Mouse (Mus musculus): ENCODE measurements at regions not wholly inside any gene's neighbourhood (a gene's known extent, or its start where the extent isn't known, plus 50 kb on each side); places are given as distances from the start of the nearest gene placed in this dataset.
A peak's percentile ranks its signal among the peaks of the same experiment; 100 is the strongest.

DNA sequence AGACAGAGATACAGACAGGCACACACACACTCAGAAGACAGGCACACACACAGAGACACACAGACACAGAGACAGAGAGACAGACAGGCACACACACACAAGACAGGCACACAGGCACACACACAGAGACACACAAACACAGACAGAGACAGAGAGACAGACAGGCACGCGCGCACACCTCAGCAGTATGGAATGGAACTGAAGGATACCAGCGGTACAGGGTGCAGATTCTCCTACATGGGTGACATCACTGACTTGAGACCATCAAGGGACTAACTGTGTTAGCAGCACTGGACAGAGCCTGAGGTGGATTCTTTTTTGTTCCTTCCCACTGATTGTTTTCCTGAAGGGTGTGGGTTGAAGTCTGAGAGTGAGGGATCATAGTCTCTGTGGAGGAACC is 129.1 kb upstream of the Runx1 start:
- DNase-seq (ENCODE audit: low spot score) (no peak), ATAC-seq (replicated peaks; ENCODE audit: insufficient number of reproducible peaks, low FRiP score, low TSS enrichment, low read depth) (no peak)
- Histone ChIP-seq H3K27me3 (ENCODE audit: control insufficient read depth, insufficient read depth, low read length) (no peaks in the 10 kb centered on the region), H3K36me3 (replicated peaks; ENCODE audit: control insufficient read depth, insufficient read depth, low read depth, low read length) (no peaks in the 10 kb centered on the region), H3K4me3 (ENCODE audit: low read depth, low read length) (no peak overlapping the region), H3K9me3 (replicated peaks; ENCODE audit: control insufficient read depth, low read length) (no peaks in the 10 kb centered on the region), H3K9ac (replicated peaks; ENCODE audit: low read length) (no peak overlapping the region), H3K4me2 (ENCODE audit: low read depth, low read length) (no peak overlapping the region), H3K4me1 (ENCODE audit: control insufficient read depth, insufficient read depth, low read length) (peaks cover 4% of the 10 kb centered on the region; the same call in 1 of the 2 replicates), H3K27ac (replicated peaks; ENCODE audit: low read depth, low read length) (no peak overlapping the region)
- WGBS: 97% methylated on average over 4 of the region's 4 CpGs

DNA sequence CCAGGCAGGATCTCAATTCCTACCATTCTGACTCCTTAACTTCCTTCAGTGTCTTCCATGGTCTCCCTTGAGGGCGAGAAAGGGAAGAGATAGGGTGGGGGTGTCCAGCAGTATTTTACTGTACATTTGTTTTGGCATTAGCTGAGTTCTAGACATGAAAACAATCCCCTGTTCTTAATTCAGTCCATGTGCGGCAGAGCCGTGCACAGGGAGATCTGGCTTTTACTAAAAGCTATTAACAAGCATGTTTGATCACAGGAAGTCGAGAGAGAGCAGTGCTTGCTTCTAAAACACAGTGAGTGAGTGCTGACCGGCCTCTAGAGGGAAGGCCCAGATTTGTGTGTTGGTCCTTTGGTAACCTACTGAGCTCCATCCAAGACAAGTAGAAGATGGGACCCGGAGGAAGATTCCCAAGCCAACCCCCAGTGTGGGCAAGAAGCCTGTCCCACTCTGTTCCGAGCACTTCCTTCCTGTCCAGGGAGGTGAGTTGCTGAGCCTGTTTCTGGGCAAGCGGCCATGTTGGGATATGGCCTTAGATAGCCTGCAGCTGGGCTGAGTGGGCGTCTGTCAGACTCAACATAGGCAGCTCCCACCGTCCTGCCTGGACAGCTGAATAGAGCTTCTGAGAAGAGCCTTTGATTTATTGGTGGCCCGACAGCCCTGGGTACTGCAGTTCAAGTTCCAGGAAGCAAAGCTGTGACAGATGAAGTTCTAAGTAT is 128.1 kb upstream of the Runx1 start:
- Histone ChIP-seq H3K27me3 (ENCODE audit: control insufficient read depth, insufficient read depth, low read length) (no peaks in the 10 kb centered on the region), H3K4me1 (ENCODE audit: control insufficient read depth, insufficient read depth, low read length) (peaks cover 4% of the 10 kb centered on the region; the same call in 1 of the 2 replicates), H3K4me2 (ENCODE audit: low read depth, low read length) (no peak overlapping the region; the same call in 1 of the 2 replicates), H3K27ac (replicated peaks; ENCODE audit: low read depth, low read length) (0 out of 2 replicates have a peak overlapping the region, but pooled peaks have one; percentile 48), H3K9me3 (replicated peaks; ENCODE audit: control insufficient read depth, low read length) (no peaks in the 10 kb centered on the region), H3K9ac (replicated peaks; ENCODE audit: low read length) (no peak overlapping the region), H3K4me3 (ENCODE audit: low read depth, low read length) (no peak overlapping the region), H3K36me3 (replicated peaks; ENCODE audit: control insufficient read depth, insufficient read depth, low read depth, low read length) (no peaks in the 10 kb centered on the region)
- DNase-seq (ENCODE audit: low spot score): peak; percentile 77
- 45% methylated on average over 11 of the region's 11 CpGs for WGBS
- ATAC-seq (replicated peaks; ENCODE audit: insufficient number of reproducible peaks, low FRiP score, low TSS enrichment, low read depth): 0 out of 2 replicates have a peak, but pooled peaks have one; percentile 9

DNA sequence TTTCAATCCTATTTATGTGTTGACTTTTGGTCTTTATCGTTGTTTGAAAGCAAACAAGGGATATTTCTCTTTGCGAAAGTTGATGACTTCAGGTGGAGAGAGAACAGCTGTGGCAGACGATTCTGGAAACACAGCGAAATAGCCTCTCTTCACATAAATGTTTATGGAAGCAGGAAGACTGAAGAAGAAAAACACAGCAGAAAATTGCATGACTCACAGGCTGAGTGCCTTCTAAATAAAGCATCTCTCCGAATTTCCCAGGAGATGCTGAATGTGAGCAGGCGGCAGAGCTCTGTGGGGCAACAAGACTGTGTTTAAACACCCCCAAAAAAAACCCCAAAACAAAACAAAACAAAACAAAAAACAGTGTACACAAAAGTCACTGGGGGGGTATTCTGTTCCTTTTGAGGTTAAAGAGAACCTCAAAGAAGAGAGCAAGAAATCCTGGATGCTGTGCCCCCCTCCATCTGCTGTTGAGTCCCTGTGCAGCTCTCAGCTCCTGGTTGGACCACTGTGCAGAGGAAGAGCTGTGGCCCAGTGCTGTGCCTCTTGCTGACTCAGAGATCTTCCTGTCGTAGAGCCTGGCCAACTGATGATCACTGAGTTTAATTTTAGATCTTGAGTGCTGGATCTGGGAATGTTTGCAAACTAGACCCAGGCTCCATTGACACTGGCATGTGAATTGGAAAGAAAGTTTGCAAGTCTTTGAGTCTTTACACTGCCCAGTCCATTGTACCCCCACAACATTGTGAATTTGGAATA is 126.6 kb upstream of the Runx1 start:
- no peak overlapping the region for H3K27ac ChIP-seq (replicated peaks; ENCODE audit: low read depth, low read length)
- no peak overlapping the region for H3K9ac ChIP-seq (replicated peaks; ENCODE audit: low read length)
- H3K4me3 ChIP-seq (ENCODE audit: low read depth, low read length): no peak overlapping the region
- peaks cover 4% of the 10 kb centered on the region; the same call in 1 of the 2 replicates for H3K4me1 ChIP-seq (ENCODE audit: control insufficient read depth, insufficient read depth, low read length)
- H3K9me3 ChIP-seq (replicated peaks; ENCODE audit: control insufficient read depth, low read length): no peaks in the 10 kb centered on the region
- no peak for DNase-seq (ENCODE audit: low spot score)
- WGBS: 74% methylated on average over 7 of the region's 7 CpGs
- no peak for ATAC-seq (replicated peaks; ENCODE audit: insufficient number of reproducible peaks, low FRiP score, low TSS enrichment, low read depth)
- no peaks in the 10 kb centered on the region for H3K36me3 ChIP-seq (replicated peaks; ENCODE audit: control insufficient read depth, insufficient read depth, low read depth, low read length)
- H3K4me2 ChIP-seq (ENCODE audit: low read depth, low read length): no peak overlapping the region
- H3K27me3 ChIP-seq (ENCODE audit: control insufficient read depth, insufficient read depth, low read length): no peaks in the 10 kb centered on the region

DNA sequence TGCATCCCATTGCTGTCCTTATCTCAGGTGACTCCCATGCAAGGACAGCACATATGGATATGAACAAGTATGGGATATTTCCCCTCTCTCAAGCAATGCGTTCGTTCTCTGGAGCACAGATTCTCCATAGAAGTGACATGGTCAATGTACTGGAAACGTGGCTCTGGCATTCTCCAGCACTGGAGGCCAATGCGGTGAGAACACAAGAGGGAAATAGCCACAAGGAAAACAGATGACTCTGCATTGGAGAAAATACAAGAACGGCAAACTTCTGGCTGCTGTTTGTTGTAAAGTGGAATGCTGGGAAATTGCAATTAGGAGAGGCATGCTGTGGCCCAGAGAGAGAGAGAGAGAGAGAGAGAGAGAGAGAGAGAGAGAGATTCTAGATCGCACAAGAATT is 125.6 kb upstream of the Runx1 start:
- H3K9me3 ChIP-seq (replicated peaks; ENCODE audit: control insufficient read depth, low read length): no peaks in the 10 kb centered on the region
- no peaks in the 10 kb centered on the region for H3K36me3 ChIP-seq (replicated peaks; ENCODE audit: control insufficient read depth, insufficient read depth, low read depth, low read length)
- H3K27me3 ChIP-seq (ENCODE audit: control insufficient read depth, insufficient read depth, low read length): no peaks in the 10 kb centered on the region
- WGBS: 84% methylated on average over 6 of the region's 6 CpGs
- ATAC-seq (replicated peaks; ENCODE audit: insufficient number of reproducible peaks, low FRiP score, low TSS enrichment, low read depth) (no peak), DNase-seq (ENCODE audit: low spot score) (no peak)
- H3K9ac ChIP-seq (replicated peaks; ENCODE audit: low read length): no peak overlapping the region
- H3K27ac ChIP-seq (replicated peaks; ENCODE audit: low read depth, low read length): no peak overlapping the region
- H3K4me2 ChIP-seq (ENCODE audit: low read depth, low read length): no peak overlapping the region
- H3K4me1 ChIP-seq (ENCODE audit: control insufficient read depth, insufficient read depth, low read length): peaks cover 4% of the 10 kb centered on the region; the same call in 1 of the 2 replicates
- no peak overlapping the region for H3K4me3 ChIP-seq (ENCODE audit: low read depth, low read length)

DNA sequence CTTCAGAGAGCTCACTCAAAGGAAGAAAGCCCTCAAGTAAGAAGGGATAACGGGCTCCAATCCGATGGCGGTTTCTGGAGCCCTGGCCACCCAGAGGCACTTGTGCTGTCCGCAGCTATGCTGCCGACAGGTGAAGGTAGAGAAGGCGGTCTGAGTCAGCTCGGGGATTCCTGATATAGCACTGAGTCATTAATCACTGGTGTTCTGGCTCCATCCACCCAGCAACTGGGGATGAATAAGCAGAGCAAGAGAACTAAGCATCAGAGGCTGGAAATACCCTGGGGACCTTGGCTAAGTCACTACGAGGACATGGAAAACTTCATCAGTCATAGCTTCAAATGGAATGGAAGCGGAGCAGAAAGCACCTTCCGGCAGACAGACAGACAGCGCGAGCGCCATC is 122.5 kb upstream of the Runx1 start:
- H3K27ac ChIP-seq (replicated peaks; ENCODE audit: low read depth, low read length): no peak overlapping the region
- WGBS: 94% methylated on average over 13 of the region's 13 CpGs
- no peak overlapping the region for H3K4me2 ChIP-seq (ENCODE audit: low read depth, low read length)
- H3K36me3 ChIP-seq (replicated peaks; ENCODE audit: control insufficient read depth, insufficient read depth, low read depth, low read length): no peaks in the 10 kb centered on the region
- H3K4me3 ChIP-seq (ENCODE audit: low read depth, low read length): no peak overlapping the region
- ATAC-seq (replicated peaks; ENCODE audit: insufficient number of reproducible peaks, low FRiP score, low TSS enrichment, low read depth): no peak
- DNase-seq (ENCODE audit: low spot score): no peak
- no peak overlapping the region for H3K9ac ChIP-seq (replicated peaks; ENCODE audit: low read length)
- no peaks in the 10 kb centered on the region for H3K27me3 ChIP-seq (ENCODE audit: control insufficient read depth, insufficient read depth, low read length)
- H3K9me3 ChIP-seq (replicated peaks; ENCODE audit: control insufficient read depth, low read length): no peaks in the 10 kb centered on the region
- no peaks in the 10 kb centered on the region for H3K4me1 ChIP-seq (ENCODE audit: control insufficient read depth, insufficient read depth, low read length)

DNA sequence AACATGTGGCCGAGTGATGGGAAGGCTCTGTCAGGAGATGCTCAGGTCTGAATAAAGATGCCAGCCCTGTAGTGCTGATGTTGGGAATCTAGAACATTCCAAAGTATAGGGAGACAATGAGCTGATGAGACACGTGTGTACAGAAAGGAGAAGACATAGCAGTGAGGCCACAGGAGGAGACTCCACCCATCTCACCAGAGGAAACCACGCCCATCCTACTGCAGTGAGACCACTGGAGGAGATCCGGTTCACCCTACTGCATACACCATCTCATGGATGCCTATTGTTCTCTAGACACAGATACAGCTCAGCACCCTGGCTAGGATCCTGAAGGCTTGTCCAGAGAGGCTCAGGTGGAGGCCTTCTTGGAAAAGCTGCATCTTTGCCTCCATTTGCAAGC is 120.6 kb upstream of the Runx1 start:
- Histone ChIP-seq H3K9ac (replicated peaks; ENCODE audit: low read length) (no peak overlapping the region), H3K9me3 (replicated peaks; ENCODE audit: control insufficient read depth, low read length) (no peaks in the 10 kb centered on the region), H3K27ac (replicated peaks; ENCODE audit: low read depth, low read length) (no peak overlapping the region), H3K36me3 (replicated peaks; ENCODE audit: control insufficient read depth, insufficient read depth, low read depth, low read length) (no peaks in the 10 kb centered on the region), H3K4me3 (ENCODE audit: low read depth, low read length) (no peak overlapping the region), H3K4me1 (ENCODE audit: control insufficient read depth, insufficient read depth, low read length) (no peaks in the 10 kb centered on the region), H3K27me3 (ENCODE audit: control insufficient read depth, insufficient read depth, low read length) (no peaks in the 10 kb centered on the region), H3K4me2 (ENCODE audit: low read depth, low read length) (no peak overlapping the region)
- no peak for DNase-seq (ENCODE audit: low spot score)
- WGBS: 82% methylated on average over 4 of the region's 4 CpGs
- no peak for ATAC-seq (replicated peaks; ENCODE audit: insufficient number of reproducible peaks, low FRiP score, low TSS enrichment, low read depth)

DNA sequence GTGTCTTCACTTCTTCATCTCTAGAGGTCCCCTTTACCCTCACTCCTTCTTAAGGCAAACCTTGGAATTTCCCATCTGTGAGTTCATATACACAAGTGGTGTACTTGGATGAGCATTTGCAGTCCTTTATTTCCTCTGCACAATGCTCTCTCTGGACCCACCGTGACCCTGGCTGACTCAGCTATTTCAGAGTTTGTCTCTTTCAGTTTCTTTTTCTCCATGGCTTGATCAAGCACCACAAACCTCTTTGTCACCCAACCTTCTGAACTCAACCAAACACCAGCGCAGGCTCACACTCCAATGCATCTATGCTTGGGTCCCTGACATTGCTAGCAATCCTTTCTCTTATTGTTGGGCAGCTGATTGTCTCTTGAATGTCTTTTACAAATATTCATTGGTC is 118.0 kb upstream of the Runx1 start:
- no peak for ATAC-seq (replicated peaks; ENCODE audit: insufficient number of reproducible peaks, low FRiP score, low TSS enrichment, low read depth)
- H3K4me3 ChIP-seq (ENCODE audit: low read depth, low read length): no peak overlapping the region
- H3K4me2 ChIP-seq (ENCODE audit: low read depth, low read length): no peak overlapping the region
- no peak overlapping the region for H3K27ac ChIP-seq (replicated peaks; ENCODE audit: low read depth, low read length)
- no peaks in the 10 kb centered on the region for H3K27me3 ChIP-seq (ENCODE audit: control insufficient read depth, insufficient read depth, low read length)
- WGBS: 91% methylated on average over 2 of the region's 2 CpGs
- DNase-seq (ENCODE audit: low spot score): no peak
- no peak overlapping the region for H3K9ac ChIP-seq (replicated peaks; ENCODE audit: low read length)
- H3K36me3 ChIP-seq (replicated peaks; ENCODE audit: control insufficient read depth, insufficient read depth, low read depth, low read length): no peaks in the 10 kb centered on the region
- no peaks in the 10 kb centered on the region for H3K9me3 ChIP-seq (replicated peaks; ENCODE audit: control insufficient read depth, low read length)
- no peaks in the 10 kb centered on the region for H3K4me1 ChIP-seq (ENCODE audit: control insufficient read depth, insufficient read depth, low read length)

DNA sequence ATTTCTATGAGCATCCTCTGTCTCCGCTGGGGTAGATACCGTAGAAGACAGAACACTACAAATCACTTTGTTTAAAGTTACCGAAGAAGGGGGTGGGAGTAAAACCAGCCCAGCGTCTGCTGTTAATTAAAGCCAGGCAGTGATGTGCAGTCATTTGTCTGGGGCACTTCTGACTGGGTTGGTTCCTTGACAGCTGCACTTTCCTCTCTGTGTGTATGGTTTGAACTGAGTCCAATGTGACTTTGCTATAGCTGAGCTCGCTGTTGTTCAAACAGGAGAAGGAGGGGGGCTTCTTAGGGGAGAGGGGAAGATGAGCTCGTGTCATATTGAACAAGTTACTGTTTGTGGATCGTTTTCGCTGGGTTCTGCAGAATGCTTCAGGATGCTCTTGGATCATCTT is 113.7 kb upstream of the Runx1 start:
- no peak overlapping the region for H3K27ac ChIP-seq (replicated peaks; ENCODE audit: low read depth, low read length)
- H3K36me3 ChIP-seq (replicated peaks; ENCODE audit: control insufficient read depth, insufficient read depth, low read depth, low read length): no peaks in the 10 kb centered on the region
- no peak overlapping the region for H3K4me2 ChIP-seq (ENCODE audit: low read depth, low read length)
- H3K9me3 ChIP-seq (replicated peaks; ENCODE audit: control insufficient read depth, low read length): no peaks in the 10 kb centered on the region
- H3K27me3 ChIP-seq (ENCODE audit: control insufficient read depth, insufficient read depth, low read length): no peaks in the 10 kb centered on the region
- H3K9ac ChIP-seq (replicated peaks; ENCODE audit: low read length): no peak overlapping the region
- no peak overlapping the region for H3K4me3 ChIP-seq (ENCODE audit: low read depth, low read length)
- H3K4me1 ChIP-seq (ENCODE audit: control insufficient read depth, insufficient read depth, low read length): no peaks in the 10 kb centered on the region
- peak; percentile 67; the same call in 1 of the 2 replicates for ATAC-seq (replicated peaks; ENCODE audit: insufficient number of reproducible peaks, low FRiP score, low TSS enrichment, low read depth)
- WGBS: 27% methylated on average over 8 of the region's 8 CpGs
- peak; percentile 79 for DNase-seq (ENCODE audit: low spot score)
